Mouse (Mus musculus): ENCODE measurements at regions not wholly inside any gene's neighbourhood (a gene's known extent, or its start where the extent isn't known, plus 50 kb on each side); places are given as distances from the start of the nearest gene placed in this dataset.

- no peak for TF ChIP-seq EP300 (IDR thresholded peaks at IDR 0.05; ENCODE audit: insufficient read depth, low read depth, low read length)
- TF ChIP-seq CTCF (IDR thresholded peaks at IDR 0.05; ENCODE audit: low read depth, low read length): no peak
These were observed 1130.7 kb downstream of the Gsdmc2 start for GRCm38 (mm10) chr15:62714265-62714664.
